Mouse (Mus musculus) B cell, adult 62 days (primary cell): ENCODE results near the gene Hoxb9. TPM values are rescaled to one million over a fixed set of nuclear protein-coding genes. Genes with fewer than 3 reads are reported as not detected.

Experiments used
- total RNA-seq: library from RNA; stranded (reverse); gene quantifications from 4 replicates; pipeline ENCODE4 v1.2.4, GENCODE M21; 2023

Hoxb9 gene
- total RNA-seq: not detected in 4 replicates

DNA sequence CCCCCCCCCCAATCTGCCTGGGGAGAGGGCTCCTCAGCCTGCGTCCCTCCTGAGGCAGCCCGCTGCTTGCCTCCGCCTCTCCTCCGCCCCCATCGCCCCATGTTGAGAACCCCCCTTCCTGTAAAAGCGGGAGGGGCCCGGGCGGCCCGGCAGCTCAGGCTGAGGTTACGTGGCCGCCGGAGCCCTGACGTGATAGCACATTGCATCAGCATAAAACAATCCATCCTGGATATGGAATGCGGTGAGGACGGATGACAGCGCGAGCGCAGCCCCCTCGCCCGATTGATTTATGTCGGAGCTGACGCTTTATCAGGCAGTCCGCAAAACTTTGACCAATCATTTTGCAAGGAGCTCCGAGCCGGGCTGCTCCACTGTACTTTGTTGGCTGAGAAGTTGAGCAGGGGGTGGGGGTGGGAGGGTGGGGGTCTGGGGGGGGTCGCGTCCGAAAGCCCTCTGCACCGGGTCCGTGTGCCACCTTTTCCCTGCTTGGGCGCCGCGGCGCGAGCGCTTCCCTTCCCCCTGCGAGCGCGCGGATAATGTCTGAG, at the start of gene Hoxb9:
Gene Hoxb9 (plus strand): TSS at position 462 of the 545 bp plus-strand sequence.

DNA sequence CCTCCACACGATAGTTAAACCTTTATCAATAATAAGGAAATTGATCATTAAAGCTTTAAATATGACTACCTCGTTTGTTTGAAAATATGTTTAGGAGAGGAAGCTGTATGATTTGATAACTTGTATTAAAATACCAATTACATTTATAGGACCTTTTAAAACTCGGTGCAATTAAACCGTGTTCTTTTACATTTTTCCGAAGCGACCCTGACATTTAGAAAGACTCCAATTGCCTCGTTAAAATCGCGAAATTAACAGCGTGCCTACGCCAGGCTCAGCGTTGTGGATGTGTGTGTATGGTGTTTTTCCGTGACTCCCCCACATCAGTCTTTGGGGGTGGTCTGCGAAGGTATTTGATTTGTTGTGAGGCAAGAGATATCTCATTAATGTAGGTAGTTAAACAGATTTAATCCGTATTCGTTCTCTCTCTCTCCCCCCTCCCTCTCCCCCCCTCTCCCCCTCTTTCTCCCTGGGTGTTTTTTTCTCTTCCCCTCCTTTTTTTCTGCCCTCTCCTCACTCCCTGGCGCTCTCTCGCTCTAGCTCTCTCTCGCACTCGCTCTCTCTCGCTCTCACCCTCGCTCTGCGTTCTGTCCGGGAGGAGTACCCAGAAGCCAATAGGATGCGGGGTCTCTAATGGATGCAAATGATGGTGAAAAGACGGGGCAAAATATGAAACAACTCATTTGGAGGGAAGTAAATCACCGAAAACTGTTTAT, 10.8 kb downstream of the Hoxb9 start, which contains the start of gene Hoxb8:
Gene Hoxb8 (plus strand): TSS at position 51 of the 716 bp plus-strand sequence.

DNA sequence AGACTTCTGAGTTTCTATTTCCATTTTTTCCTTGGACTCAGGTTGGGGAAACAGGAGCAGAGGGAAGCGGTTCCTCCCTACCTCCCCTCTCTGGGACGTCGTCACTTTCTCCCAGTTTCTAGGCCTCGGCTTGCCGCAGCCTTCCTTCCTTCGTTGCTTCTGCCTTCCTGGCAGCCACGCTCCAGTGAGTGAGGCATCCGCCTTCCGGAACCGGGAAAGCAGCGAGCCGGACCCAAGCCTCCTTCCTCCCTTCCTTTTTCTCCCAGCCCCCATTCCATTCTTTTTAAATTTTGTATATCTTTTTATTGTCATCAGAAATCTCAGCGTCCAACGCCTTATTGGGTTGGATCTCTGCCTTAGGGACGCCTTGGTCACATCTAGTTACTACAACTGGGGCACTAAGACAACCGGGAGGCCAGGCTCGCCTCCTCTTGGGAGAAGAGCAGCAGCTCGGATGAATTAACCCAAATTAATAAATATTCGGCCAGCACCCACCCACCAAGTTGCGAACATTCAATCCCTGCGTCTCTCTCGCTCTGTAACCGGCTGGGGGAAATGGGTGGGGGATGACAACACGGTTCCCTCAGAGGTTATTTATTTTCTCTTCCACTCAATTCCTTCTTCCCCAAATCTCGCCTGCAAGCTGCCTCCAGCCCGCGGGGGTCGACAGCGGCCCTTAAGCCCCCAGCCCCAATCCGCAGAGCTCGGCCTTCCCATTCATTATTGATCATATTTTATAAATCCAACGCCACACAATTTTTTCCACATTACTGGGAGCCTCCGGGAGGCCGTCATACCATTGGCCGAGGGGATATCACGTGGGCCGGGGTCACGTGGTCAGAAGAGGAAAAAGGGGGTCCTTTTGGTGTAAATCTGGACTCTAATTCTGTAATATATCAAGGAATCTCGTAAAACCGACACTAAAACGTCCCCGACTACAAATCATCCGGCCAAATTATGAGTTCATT, 14.8 kb downstream of the Hoxb9 start, which contains the start of gene Hoxb7:
Gene Hoxb7 (plus strand): TSS at position 853 of the 968 bp plus-strand sequence.

DNA sequence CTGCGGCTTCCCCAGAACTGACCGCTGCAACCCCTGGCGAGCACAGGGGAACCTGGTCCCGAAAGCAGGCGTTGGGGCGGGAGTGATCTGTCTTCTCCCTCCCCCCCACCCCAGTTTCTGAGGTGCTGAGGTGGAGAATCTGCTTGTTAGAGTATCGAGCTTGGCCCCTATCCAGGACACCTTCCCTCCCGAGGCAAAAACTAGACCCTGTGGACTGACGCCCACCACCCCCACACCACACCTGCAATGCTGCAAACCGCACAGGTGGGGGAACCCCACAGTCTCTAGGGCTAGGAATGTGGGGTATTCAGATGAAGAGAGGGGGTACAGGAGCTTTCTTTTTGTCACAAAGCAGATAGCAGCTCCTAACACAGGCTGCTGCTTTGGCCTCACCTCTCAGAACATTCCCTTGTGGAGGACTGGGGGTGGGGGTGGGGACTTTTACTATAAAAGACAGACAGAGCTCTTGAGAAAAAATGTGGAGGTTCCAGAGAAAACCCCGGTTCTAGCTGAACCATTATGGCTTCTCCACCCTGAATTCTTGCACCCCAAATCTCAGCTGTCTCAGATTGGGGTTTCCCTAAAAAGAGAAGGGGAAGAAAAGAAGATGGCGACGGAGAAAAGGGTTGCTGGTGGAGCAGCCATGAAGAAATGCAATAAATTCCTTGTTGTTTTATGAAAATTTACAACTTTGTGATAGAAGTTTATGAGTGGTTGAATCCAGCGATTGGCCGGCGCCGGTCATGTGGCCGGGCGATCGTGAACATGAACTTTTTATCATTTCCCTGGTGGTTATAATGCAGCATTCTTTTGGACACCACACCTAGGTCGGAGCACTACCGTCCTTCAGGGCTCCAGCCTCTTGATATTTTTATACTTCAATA, 20.7 kb downstream of the Hoxb9 start, which contains the start of gene Hoxb6:
Gene Hoxb6 (plus strand): TSS at position 796 of the 884 bp plus-strand sequence.

DNA sequence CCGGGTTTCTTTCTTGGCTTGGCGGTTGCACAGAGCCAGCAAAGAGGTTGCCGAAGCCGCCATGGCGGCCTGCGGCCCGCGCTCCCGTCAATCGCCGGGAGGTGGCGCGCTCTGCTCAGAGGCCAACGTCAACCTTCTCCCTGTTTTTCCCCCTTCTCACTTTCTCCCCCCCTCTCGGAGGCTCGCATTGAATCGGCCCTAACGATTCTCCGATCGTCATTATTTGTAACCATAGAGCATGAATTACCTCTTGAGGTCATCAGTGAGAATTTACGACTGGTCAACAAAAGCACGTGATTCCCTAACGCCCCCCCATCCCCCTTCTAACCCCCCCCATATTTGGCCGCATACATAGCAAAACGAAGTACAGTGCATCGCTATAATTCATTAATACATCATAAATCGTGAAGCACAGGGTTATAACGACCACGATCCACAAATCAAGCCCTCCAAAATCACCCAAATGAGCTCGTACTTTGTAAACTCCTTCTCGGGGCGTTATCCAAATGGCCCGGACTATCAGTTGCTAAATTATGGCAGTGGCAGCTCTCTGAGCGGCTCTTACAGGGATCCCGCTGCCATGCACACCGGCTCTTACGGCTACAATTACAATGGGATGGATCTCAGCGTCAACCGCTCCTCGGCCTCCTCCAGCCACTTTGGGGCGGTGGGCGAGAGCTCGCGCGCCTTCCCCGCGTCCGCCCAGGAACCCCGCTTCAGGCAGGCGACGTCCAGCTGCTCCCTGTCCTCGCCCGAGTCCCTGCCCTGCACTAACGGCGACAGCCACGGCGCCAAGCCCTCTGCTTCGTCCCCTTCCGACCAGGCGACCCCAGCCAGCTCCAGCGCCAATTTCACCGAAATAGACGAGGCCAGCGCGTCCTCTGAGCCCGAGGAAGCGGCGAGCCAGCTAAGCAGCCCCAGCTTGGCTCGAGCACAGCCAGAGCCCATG, 32.2 kb downstream of the Hoxb9 start, which contains the start of gene Hoxb5:
Gene Hoxb5 (plus strand): TSS at position 186 of the 949 bp plus-strand sequence.

DNA sequence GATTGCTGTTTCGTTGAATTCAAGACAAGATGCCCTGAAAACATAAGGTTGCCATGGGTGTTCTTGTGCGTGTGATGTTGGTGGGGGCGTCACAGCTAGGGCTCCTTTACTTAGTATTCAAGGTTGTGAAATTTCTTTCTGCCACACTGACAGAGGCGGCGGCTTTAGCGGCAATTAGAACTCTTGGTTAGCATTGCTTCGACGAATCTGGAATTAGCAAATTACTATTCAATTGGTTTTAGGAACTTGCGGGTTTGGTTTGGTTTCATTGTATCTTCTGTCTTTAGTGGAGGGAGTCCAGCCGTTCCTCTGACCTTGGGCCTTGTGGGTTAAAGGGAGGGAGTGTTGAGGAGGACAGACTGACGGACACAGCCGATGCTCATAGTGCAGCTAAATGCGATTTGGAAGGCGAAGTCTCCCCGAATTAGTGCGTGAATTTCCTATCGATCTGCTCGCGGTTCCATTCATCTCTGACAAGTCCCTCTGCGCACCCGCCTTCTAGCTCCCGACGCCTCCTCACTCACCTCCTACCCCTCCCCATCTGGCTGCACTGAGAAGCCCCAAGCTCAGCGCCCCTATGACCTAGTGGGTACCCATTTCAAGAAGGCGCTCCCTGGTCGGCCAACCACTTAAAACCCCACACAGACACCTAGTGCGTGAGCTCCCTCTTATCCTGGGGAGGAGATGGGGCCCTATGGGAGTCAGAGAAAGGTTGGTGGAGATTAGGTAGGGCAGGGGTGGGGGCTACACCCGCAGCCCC, 46.5 kb downstream of the Hoxb9 start, which contains the start of gene Hoxb4:
Gene Hoxb4 (plus strand): TSS at position 660 of the 760 bp plus-strand sequence.

DNA sequence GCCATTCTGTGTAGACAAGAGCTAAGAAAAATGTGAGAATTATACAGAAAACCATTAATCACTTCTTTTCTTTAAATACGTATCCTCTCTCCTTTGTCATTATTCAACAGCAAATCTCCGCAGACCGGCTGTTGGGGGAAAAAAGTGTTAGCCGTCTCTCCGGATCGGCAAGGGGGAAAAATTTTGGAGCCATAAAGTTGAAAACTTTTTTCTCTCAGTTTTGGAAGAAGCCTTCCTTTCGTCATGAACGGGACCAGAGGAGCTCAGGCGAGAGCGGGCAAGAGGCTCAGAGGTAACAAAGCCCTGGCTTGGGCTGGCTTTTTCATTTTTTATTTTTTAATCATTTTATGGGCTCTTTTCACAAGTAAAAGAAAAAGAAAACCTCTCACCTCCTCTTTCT, 51.9 kb downstream of the Hoxb9 start, which contains the start of gene Hoxb3:
Gene Hoxb3 (plus strand): TSS at position 173 of the 400 bp plus-strand sequence.

Other genes starting within 250 kb of the Hoxb9 start
- gene Gip, start 246.9 kb upstream of the Hoxb9 start, total RNA-seq: not detected in 4 replicates
- gene Snf8, start 236.6 kb upstream of the Hoxb9 start, total RNA-seq: 55.9 to 63.2 TPM (median 59.9 TPM) in 4 replicates
- gene Ube2z, start 206.1 kb upstream of the Hoxb9 start, total RNA-seq: 50.6 to 51.5 TPM (median 51.0 TPM) in 4 replicates
- 90.4 to 106 TPM (median 95.4 TPM) in 4 replicates for gene Atp5g1, start 195.8 kb upstream of the Hoxb9 start, total RNA-seq
- gene Calcoco2, start 159.5 kb upstream of the Hoxb9 start, total RNA-seq: not detected in 4 replicates
- gene Ttll6, start 137.7 kb upstream of the Hoxb9 start, total RNA-seq: not detected in 4 replicates
- not detected in 4 replicates for gene Hoxb13, start 77.1 kb upstream of the Hoxb9 start, total RNA-seq
- gene Hoxb8, start 10.4 kb downstream of the Hoxb9 start, total RNA-seq: not detected in 4 replicates
- not detected in 4 replicates for gene Hoxb7, start 15.2 kb downstream of the Hoxb9 start, total RNA-seq
- gene Hoxb6, start 21.0 kb downstream of the Hoxb9 start, total RNA-seq: not detected in 4 replicates
- gene Hoxb5, start 31.9 kb downstream of the Hoxb9 start, total RNA-seq: not detected in 4 replicates
- gene Hoxb4, start 46.8 kb downstream of the Hoxb9 start, total RNA-seq: 1.3 to 2.5 TPM (median 1.6 TPM) in 4 replicates
- 0.38 to 0.43 TPM in 2 of 4 replicates, not detected in the others for gene Hoxb3, start 51.9 kb downstream of the Hoxb9 start, total RNA-seq
- not detected in 4 replicates for gene Hoxb2, start 79.1 kb downstream of the Hoxb9 start, total RNA-seq
- gene Hoxb1, start 94.3 kb downstream of the Hoxb9 start, total RNA-seq: not detected in 4 replicates
- gene Skap1, start 193.1 kb downstream of the Hoxb9 start, total RNA-seq: 2.1 to 4.0 TPM (median 3.1 TPM) in 4 replicates